Mouse (Mus musculus) adrenal gland, adult 2 months (tissue): ENCODE measurements around the gene Rab25. TPM values are rescaled to one million over a fixed set of nuclear protein-coding genes. Genes with fewer than 3 reads are reported as not detected.

Experiments
- DNase-seq: peaks from one replicate; pipeline ENCODE4 v3.0.0; 2021
- microRNA-seq, 2 experiments: library from miRNA; unstranded; fragments of <30 nt; microRNA quantifications; one replicate each; pipeline ENCODE4 v1.2.0; 2021
- polyA plus RNA-seq: library from polyadenylated mRNA; depleted of rRNA; stranded (reverse); fragments of >200 nt; gene quantifications from 2 replicates; pipeline ENCODE4 v1.2.3, GENCODE M21; 2012; rRNA removed
- total RNA-seq, 2 experiments: library from RNA; stranded (reverse); gene quantifications; 2 replicates each; pipeline ENCODE4 v1.2.3; 2021

Rab25 gene
- total and polyA plus RNA-seq, 3 experiments, result 0.09 TPM; not detected in 2

GRCm38 (mm10) chr3:88503881-88504746 lies 44.0 kb downstream of the Rab25 start:
- no peak for DNase-seq

GRCm38 (mm10) chr3:88503505-88503863 lies 44.6 kb downstream of the Rab25 start:
- peak; percentile 91 for DNase-seq

- DNase-seq, result peak; percentile 97
Measured at GRCm38 (mm10) chr3:88502641-88503504, 45.2 kb downstream of the Rab25 start.

GRCm38 (mm10) chr3:88502031-88502571 lies 46.0 kb downstream of the Rab25 start:
- peak; percentile 45 for DNase-seq

- DNase-seq, result no peak
Measured at GRCm38 (mm10) chr3:88501366-88502030, 46.6 kb downstream of the Rab25 start.

- no peak for DNase-seq
Measured at GRCm38 (mm10) chr3:88500655-88501365, 47.3 kb downstream of the Rab25 start.

GRCm38 (mm10) chr3:88500087-88500486 lies 48.0 kb downstream of the Rab25 start:
- no peak for DNase-seq

GRCm38 (mm10) chr3:88499580-88499979 lies 48.5 kb downstream of the Rab25 start:
- DNase-seq, result no peak

DNA sequence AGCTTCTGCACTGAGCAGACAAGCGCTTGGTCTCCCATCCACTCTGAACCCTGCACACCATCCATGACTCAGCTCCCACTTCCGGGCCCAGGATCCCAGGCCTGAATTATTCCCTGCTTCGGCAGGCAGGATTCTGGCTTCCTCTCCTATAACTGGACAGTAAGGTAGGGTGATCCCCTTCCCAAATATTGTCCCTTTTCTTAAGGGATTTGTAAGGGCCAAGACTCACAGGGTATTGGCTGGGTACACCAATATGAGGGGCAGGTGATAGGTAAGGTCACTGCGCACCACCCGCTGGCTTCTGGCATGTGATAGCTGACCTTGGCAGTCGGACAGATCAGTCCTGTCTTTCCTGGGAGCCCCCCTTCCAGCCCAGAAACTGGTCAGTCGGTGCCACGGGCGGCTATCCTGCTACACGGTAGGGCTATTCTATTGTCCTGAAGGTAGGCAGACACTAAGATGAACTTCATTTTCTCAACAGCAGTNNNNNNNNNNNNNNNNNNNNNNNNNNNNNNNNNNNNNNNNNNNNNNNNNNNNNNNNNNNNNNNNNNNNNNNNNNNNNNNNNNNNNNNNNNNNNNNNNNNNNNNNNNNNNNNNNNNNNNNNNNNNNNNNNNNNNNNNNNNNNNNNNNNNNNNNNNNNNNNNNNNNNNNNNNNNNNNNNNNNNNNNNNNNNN lies 52.2 kb downstream of the Rab25 start:
- DNase-seq, result peak; percentile 69

DNA sequence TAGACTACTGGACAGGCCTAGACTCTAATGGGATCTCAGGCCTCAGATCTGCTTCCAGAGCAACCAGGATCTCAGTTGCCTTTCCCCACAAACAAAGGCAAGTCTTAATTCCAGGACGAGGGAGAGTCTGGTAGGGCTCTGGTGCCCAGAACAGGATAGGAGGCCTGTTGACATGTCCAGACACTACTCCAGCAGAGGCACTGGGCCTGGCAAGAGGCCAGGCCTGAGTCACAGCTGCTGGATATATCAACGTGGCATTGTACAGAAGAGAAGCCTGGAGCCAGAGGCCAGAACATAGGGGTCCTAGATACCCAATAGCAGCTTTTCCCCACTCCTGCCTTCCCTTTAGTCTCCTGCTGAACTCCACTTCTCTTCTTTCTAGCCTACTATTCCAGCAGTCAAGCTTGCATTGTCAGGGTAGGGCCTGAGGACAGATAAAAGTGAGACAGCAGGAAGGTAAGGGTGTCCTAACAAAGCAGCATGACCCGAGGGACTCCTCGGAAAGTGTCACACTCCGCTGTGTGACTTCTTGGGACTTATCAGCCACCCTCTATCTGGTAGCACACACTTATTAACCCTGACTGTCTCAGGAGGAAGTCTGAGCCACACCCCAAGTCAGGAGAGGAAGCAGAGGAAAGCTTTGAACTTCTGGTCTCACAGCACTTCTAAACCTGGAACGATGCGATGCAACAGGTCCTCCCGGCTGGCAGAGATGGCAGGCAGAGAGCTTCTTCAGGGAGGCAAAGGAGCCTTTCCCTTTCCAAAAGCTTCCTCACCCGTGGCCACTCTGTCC lies 53.1 kb downstream of the Rab25 start:
- DNase-seq, result peak; percentile 90

GRCm38 (mm10) chr3:88493706-88494582 lies 54.2 kb downstream of the Rab25 start:
- no peak for DNase-seq

Small RNA genes lying within 50 kb of the gene (microRNA-seq; reads per million reads assigned to microRNA genes)
- gene Mir1905, result 0 reads per million in 2 experiments

Other genes with a start within 250 kb of the Rab25 start
- 100 to 1,000 TPM; 229 to 231 TPM for gene Glmp, start 223.3 kb downstream of the Rab25 start, total RNA-seq
- gene Glmp, start 223.3 kb downstream of the Rab25 start, polyA plus RNA-seq, result 145 and 186 TPM in 2 replicates
- gene Tmem79, start 212.2 kb downstream of the Rab25 start, total RNA-seq, result 10 to 100 TPM; 13.9 to 14.1 TPM
- gene Tmem79, start 212.2 kb downstream of the Rab25 start, polyA plus RNA-seq, result 20.1 and 22.3 TPM in 2 replicates
- gene Smg5, start 212.0 kb downstream of the Rab25 start, total RNA-seq, result 10 to 100 TPM; 42.9 to 47.5 TPM
- gene Smg5, start 212.0 kb downstream of the Rab25 start, polyA plus RNA-seq, result 56.3 and 60.2 TPM in 2 replicates
- 1 to 10 TPM; 1.1 to 4.7 TPM for gene Paqr6, start 183.7 kb downstream of the Rab25 start, total RNA-seq
- 13.5 and 20.0 TPM in 2 replicates for gene Paqr6, start 183.7 kb downstream of the Rab25 start, polyA plus RNA-seq
- 1 to 10 TPM in 1 of 2 experiments, under 1 TPM in 1; 0.63 to 1.2 TPM for gene Bglap3, start 175.6 kb downstream of the Rab25 start, total RNA-seq
- not detected in 2 replicates for gene Bglap3, start 175.6 kb downstream of the Rab25 start, polyA plus RNA-seq
- 1 to 10 TPM in 1 of 2 experiments, not detected in 1; 2.2 TPM for gene Bglap2, start 169.6 kb downstream of the Rab25 start, total RNA-seq
- gene Bglap2, start 169.6 kb downstream of the Rab25 start, polyA plus RNA-seq, result 0.28 TPM in 1 of 2 replicates, not detected in the other
- 1 to 10 TPM in 1 of 2 experiments, under 1 TPM in 1; 0.86 to 3.4 TPM for gene Bglap, start 163.8 kb downstream of the Rab25 start, total RNA-seq
- gene Bglap, start 163.8 kb downstream of the Rab25 start, polyA plus RNA-seq, result 1.1 TPM in 1 of 2 replicates, not detected in the other
- gene Pmf1, start 138.0 kb downstream of the Rab25 start, total RNA-seq, result 10 to 100 TPM; 31.1 to 43.0 TPM
- gene Pmf1, start 138.0 kb downstream of the Rab25 start, polyA plus RNA-seq, result 75.8 and 77.4 TPM in 2 replicates
- gene Slc25a44, start 123.2 kb downstream of the Rab25 start, total RNA-seq, result 10 to 100 TPM; 51.1 to 59.4 TPM
- gene Slc25a44, start 123.2 kb downstream of the Rab25 start, polyA plus RNA-seq, result 40.7 and 40.9 TPM in 2 replicates
- 10 to 100 TPM in 1 of 2 experiments, 1 to 10 TPM in 1; 8.8 to 14.3 TPM for gene Sema4a, start 87.1 kb downstream of the Rab25 start, total RNA-seq
- gene Sema4a, start 87.1 kb downstream of the Rab25 start, polyA plus RNA-seq, result 31.8 and 42.4 TPM in 2 replicates
- gene Lmna, start 38.3 kb downstream of the Rab25 start, total RNA-seq, result 100 to 1,000 TPM in 1 of 2 experiments, 10 to 100 TPM in 1; 78.2 to 158 TPM
- 170 and 236 TPM in 2 replicates for gene Lmna, start 38.3 kb downstream of the Rab25 start, polyA plus RNA-seq
- gene Mex3a, start 15.9 kb downstream of the Rab25 start, total RNA-seq, result 1 to 10 TPM; 2.3 to 3.2 TPM
- 1.7 and 2.1 TPM in 2 replicates for gene Mex3a, start 15.9 kb downstream of the Rab25 start, polyA plus RNA-seq
- gene Lamtor2, start 4.8 kb upstream of the Rab25 start, total RNA-seq, result 100 to 1,000 TPM; 153 to 154 TPM
- gene Lamtor2, start 4.8 kb upstream of the Rab25 start, polyA plus RNA-seq, result 107 and 117 TPM in 2 replicates
- gene Ubqln4, start 5.5 kb upstream of the Rab25 start, total RNA-seq, result 100 to 1,000 TPM in 1 of 2 experiments, 10 to 100 TPM in 1; 61.1 to 100 TPM
- gene Ubqln4, start 5.5 kb upstream of the Rab25 start, polyA plus RNA-seq, result 77.9 and 96.2 TPM in 2 replicates
- gene Ssr2, start 27.6 kb upstream of the Rab25 start, total RNA-seq, result 100 to 1,000 TPM; 178 to 218 TPM
- gene Ssr2, start 27.6 kb upstream of the Rab25 start, polyA plus RNA-seq, result 110 and 151 TPM in 2 replicates
- gene Arhgef2, start 57.7 kb upstream of the Rab25 start, total RNA-seq, result 10 to 100 TPM; 26.3 to 33.3 TPM
- gene Arhgef2, start 57.7 kb upstream of the Rab25 start, polyA plus RNA-seq, result 35.9 and 37.5 TPM in 2 replicates
- gene Rxfp4, start 104.8 kb upstream of the Rab25 start, total RNA-seq, result not detected
- not detected in 2 replicates for gene Rxfp4, start 104.8 kb upstream of the Rab25 start, polyA plus RNA-seq
- 10 to 100 TPM; 43.2 to 67.9 TPM for gene Khdc4, start 137.5 kb upstream of the Rab25 start, total RNA-seq
- 55.7 and 61.4 TPM in 2 replicates for gene Khdc4, start 137.5 kb upstream of the Rab25 start, polyA plus RNA-seq
- gene Rit1, start 168.5 kb upstream of the Rab25 start, total RNA-seq, result 10 to 100 TPM; 49.2 to 58.9 TPM
- 41.4 and 41.5 TPM in 2 replicates for gene Rit1, start 168.5 kb upstream of the Rab25 start, polyA plus RNA-seq
- gene Syt11, start 226.9 kb upstream of the Rab25 start, total RNA-seq, result 10 to 100 TPM; 10.1 to 15.1 TPM
- gene Syt11, start 226.9 kb upstream of the Rab25 start, polyA plus RNA-seq, result 5.1 and 5.7 TPM in 2 replicates